Mouse (Mus musculus): ENCODE results near the gene Olfr477.
"Not testable (repeated sequence)": the region's sequence is repeated elsewhere in the genome, so short reads cannot be mapped to it uniquely, and the experiment has no call there.

Olfr477 gene

GRCm38 (mm10) chr7:107986393-107986792 lies at the start of gene Olfr477:
Olfr477 (plus strand) TSS chr7:107986693.
- no peak for DNase-seq (ENCODE audit: extremely low read depth, low read depth)

- DNase-seq (ENCODE audit: extremely low read depth, low read depth) = not testable (repeated sequence)
These were observed 34.0 kb upstream of the Olfr477 start for GRCm38 (mm10) chr7:107952539-107952938.

GRCm38 (mm10) chr7:107954343-107954742 lies 32.1 kb upstream of the Olfr477 start, which contains the start of gene Olfr474:
Olfr474 (plus strand) TSS chr7:107954643.
- DNase-seq (ENCODE audit: extremely low read depth, low read depth) = no peak

- DNase-seq (ENCODE audit: extremely low read depth, low read depth) = no peak
These were observed 22.0 kb upstream of the Olfr477 start, which contains the start of gene Olfr476 for GRCm38 (mm10) chr7:107964503-107964902. Olfr476 (plus strand) TSS chr7:107964803.

GRCm38 (mm10) chr7:108014256-108014655 lies 27.8 kb downstream of the Olfr477 start:
- DNase-seq (ENCODE audit: extremely low read depth, low read depth) = not testable (repeated sequence)

- no peak for DNase-seq (ENCODE audit: extremely low read depth, low read depth)
These were observed 47.4 kb downstream of the Olfr477 start, which contains the start of gene Olfr478 for GRCm38 (mm10) chr7:108033889-108034288. Olfr478 (minus strand) TSS chr7:108033989.
